Mouse (Mus musculus) cerebellum, adult 2 months (tissue): ENCODE results near the gene Tbc1d16.

ENCODE experiments used
- CTCF ChIP-seq: fragments of 200-500 bp; IDR thresholded peaks from 2 replicates; pipeline ENCODE4 v1.5.1; 2011; ENCODE audit warnings: low read depth, mild to moderate bottlenecking, control low read depth, low read length, moderate library complexity, borderline replicate concordance; ENCODE audit not compliant: insufficient read depth
- POLR2A ChIP-seq: fragments of 200-500 bp; IDR thresholded peaks from 2 replicates; pipeline ENCODE4 v1.6.1; 2011; ENCODE audit warnings: low read length, control low read depth, borderline replicate concordance; ENCODE audit not compliant: insufficient read depth

DNA sequence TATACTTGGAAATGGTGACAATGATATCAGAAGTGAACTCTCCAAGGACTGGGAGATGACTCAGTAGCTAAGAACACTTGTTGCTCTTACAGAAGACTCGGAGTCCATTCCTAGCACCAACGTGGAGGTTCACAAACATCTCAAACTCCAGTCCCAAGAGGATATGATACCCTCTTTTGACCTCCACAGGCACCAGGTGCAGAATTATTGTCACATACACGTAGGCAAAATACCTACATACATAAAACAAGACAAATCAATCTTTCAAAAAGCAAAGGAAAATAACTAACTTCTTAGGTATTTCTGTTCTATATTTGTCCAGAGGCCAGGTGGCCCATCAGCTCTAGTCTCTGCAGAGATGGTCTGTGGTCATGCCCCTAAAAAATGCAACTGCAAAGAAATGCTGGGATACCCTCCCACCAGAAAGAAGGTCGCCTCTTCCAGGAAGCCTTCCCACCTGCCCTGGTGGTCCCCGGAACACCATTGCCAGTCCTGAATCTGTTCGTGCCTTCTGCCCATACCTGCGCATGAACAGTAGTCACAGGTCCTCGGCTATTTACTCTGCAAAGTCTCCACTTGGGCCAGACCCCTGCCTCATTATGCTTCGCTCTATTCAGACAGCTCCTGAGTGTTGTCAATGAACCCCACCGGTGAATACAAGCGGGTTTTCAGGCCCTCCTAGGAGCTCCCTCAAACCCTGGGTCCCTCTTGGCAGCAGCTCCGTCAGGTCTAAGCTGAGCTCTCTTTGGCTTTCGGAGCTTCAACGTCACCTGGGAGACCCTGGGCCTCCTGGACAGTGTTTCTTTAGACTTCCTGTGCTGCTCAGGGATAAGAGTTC, 95.9 kb downstream of the Tbc1d16 start:
- TF ChIP-seq CTCF (no peak), POLR2A (no peak)
